In the genomic region with DNA sequence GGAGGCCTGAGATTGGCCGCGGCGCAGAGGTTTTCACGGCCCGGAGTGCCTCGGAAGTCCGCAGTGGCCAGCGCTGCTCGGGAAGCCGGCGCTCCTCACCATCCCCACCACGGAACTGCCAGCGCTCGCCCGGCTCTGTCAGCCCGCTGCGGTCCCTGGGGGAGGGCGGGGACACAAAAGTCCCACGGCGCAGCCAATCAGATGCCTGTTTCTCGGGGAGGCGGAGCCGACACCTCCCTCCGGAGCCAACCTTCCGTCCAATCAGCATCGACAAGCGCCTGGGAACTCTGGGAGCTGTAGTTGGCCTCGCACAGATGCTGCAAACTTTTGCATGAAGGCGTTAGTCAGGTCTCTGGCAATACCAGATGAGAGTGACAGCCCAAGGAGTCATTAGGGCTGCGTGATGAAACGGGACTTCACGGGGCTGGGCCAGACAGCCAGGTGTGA, we compare ENCODE assay signal across 8 mouse cellular contexts. TPM values are rescaled to one million over a fixed set of nuclear protein-coding genes. Genes with fewer than 3 reads are reported as not detected.
DNase-seq lines count a peak whose midpoint lies in the region; ATAC-seq lines count a peak whose summit lies in the region.

Sesn2 (minus strand) TSS at position 150 of the 447 bp plus-strand sequence.

- WGBS in hindbrain, embryonic 12.5 days: under 1% methylated on average over 32 of the region's 32 CpGs

- H3K9me3 ChIP-seq in hindbrain, embryonic 12.5 days (replicated peaks): no peaks in the 10 kb centered on the region

- peak; percentile 94 for ATAC-seq in hindbrain, embryonic 12.5 days (ENCODE audit: low FRiP score)

- peak within 1 kb of the TSS; percentile 73 for H3K9ac ChIP-seq in hindbrain, embryonic 12.5 days

- H3K36me3 ChIP-seq in hindbrain, embryonic 12.5 days: no peaks in the 10 kb centered on the region

- peak within 1 kb of the TSS; percentile 78 for H3K4me2 ChIP-seq in hindbrain, embryonic 12.5 days (replicated peaks)

- H3K27me3 ChIP-seq in hindbrain, embryonic 12.5 days: peaks cover 6% of the 10 kb centered on the region; the same call in 1 of the 2 replicates

- H3K27ac ChIP-seq in hindbrain, embryonic 12.5 days: peak within 1 kb of the TSS; percentile 70

- H3K4me1 ChIP-seq in hindbrain, embryonic 12.5 days: peaks cover 16% of the 10 kb centered on the region; the same call in 1 of the 2 replicates

- peak within 1 kb of the TSS; percentile 69 for H3K4me3 ChIP-seq in hindbrain, embryonic 12.5 days

- peak; percentile 98 for DNase-seq in NIH3T3 (ENCODE audit: low read depth)
- peak; percentile 98 to 99 for DNase-seq in cerebellum, postnatal 10 days
- DNase-seq in frontal cortex, postnatal 10 days (ENCODE audit: low spot score in 2 of 2): peak; percentile 95 to 97
- peak; percentile 94 to 98 for DNase-seq in layer of hippocampus, postnatal 14 days (ENCODE audit: low spot score in 2 of 2)
- DNase-seq in lung, postnatal 14 days: peak; percentile 97
- DNase-seq in retina, adult 2 months (ENCODE audit: low read depth, low spot score): peak; percentile 92
- DNase-seq in thymus, postnatal 36 days: peak; percentile 97 to 98

RNA-seq across cellular contexts. Expression of gene Sesn2, which starts in this region (rescaled TPM):
- 11.1 and 12.1 TPM in 2 replicates for polyA plus RNA-seq in hindbrain, embryonic 12.5 days (2016; fragmentation: Nextera tagmentation; extraction: Ambion mirVana)
- 10 to 100 TPM; 14.3 to 17.9 TPM for total RNA-seq in layer of hippocampus, postnatal 14 days (2021)

Comparison
In these comparisons a context has a peak if more than half of its experiments do, and no peak if none do; other contexts are left out.
1. Peak in every context shown above with its lines: DNase-seq, ATAC-seq, H3K4me3 ChIP-seq and H3K27ac ChIP-seq.